8 mouse cellular contexts compared by ENCODE assay signal in the genomic region with DNA sequence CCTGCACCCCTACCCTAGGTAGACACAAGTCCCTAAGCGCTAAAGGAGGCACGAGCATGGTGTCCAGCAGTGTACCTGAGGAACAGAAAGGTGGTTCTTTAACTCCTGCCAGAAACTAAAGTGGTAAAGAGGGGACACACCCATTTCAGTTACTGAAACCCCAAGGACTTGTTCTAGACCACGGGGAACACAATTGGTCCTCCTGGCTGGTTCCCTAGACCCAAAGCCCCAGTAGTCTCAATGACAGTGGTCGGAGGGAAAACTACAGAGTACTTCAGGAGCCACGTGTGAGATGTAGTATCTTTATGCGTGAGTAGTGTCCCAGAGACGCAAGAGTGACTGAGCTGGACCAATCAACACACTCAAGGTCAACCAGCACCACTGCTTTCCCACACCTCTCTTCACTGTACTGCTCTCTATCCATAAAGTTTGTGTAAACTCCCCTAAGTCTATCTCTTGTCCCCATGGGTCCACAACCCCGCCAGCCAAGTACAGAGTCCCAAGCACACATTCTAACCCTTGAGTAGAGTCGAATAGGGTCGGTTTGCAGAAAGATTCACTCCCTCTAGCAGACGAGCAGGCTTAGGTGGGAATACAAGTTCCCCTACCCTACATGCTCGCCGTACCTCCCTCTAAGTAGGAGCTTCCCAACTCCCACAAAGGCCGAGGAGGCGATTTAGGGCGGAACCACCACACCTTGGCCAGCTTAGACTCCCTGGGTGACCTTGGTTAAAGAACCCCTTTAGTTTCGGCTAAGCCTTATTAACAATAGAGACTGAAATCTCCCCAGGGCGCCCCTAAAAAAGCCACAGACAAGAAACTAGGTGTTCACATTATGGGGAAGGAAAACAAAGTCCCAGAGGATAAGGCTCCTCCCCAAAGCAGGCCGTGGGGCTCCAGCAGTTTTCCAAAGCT. TPM values are rescaled to one million over a fixed set of nuclear protein-coding genes. Genes with fewer than 3 reads are reported as not detected.
DNase-seq lines count a peak whose midpoint lies in the region; ATAC-seq and TF ChIP-seq lines count a peak whose summit lies in the region.

No protein-coding gene starts in this region.

- no peak for DNase-seq in heart, postnatal 14 days
- no peak for DNase-seq in G1E (ENCODE audit: low spot score)
- DNase-seq in forebrain, embryonic 11.5 days (ENCODE audit: low spot score), result peak; percentile 61
- DNase-seq in liver, adult 2 months (ENCODE audit: extremely low read depth, low read depth, low spot score), result no peak
- no peak for DNase-seq in ovary, postnatal 36 days (ENCODE audit: low spot score)
- DNase-seq in left cerebral cortex, adult 8-10 months (ENCODE audit: low spot score in 2 of 2), result no peak

- peak overlapping the region; percentile 88 for H3K4me2 ChIP-seq in heart, embryonic 14.5 days (ENCODE audit: low read length)
- peak overlapping the region; percentile 87 for H3K4me2 ChIP-seq in forebrain, embryonic 11.5 days (ENCODE audit: low read depth, low read length, severe bottlenecking)

- no peak for TF ChIP-seq POLR2A in liver, adult 2 months (IDR thresholded peaks at IDR 0.05; ENCODE audit: extremely low read depth, insufficient read depth, low read length)
- no peak for TF ChIP-seq POLR2A in small intestine, adult 2 months (IDR thresholded peaks at IDR 0.05; ENCODE audit: low read depth, low read length)

- H3K4me1 ChIP-seq in heart, embryonic 14.5 days (ENCODE audit: control insufficient read depth in 2 of 2, insufficient read depth in 2 of 2, low read length in 2 of 2), result peaks cover 21 to 48% of the 10 kb centered on the region in 2 experiments
- peaks cover 75% of the 10 kb centered on the region for H3K4me1 ChIP-seq in G1E (ENCODE audit: insufficient read depth, low read depth, low read length)
- peaks cover 11% of the 10 kb centered on the region for H3K4me1 ChIP-seq in forebrain, embryonic 11.5 days (replicated peaks; ENCODE audit: control insufficient read depth, insufficient read depth, low read length)
- peaks cover 22% of the 10 kb centered on the region for H3K4me1 ChIP-seq in liver, adult 2 months (ENCODE audit: control insufficient read depth, insufficient read depth, low read length)
- peaks cover 25% of the 10 kb centered on the region for H3K4me1 ChIP-seq in small intestine, adult 2 months (ENCODE audit: control insufficient read depth, insufficient read depth, insufficient read length, low read length)

- intact Hi-C loops in heart, postnatal 14 days (cut with DNase I), result loop anchor here (5.0 kb wide), 2 partner anchors 64 to 219 kb away; a partner anchor contains a TSS

- WGBS in heart, embryonic 14.5 days, result 7% methylated on average over 19 of the region's 19 CpGs
- 9% methylated on average over 19 of the region's 19 CpGs for whole genome bisulfite sequencing in forebrain, embryonic 11.5 days
- WGBS in liver, adult 2 months, result 10% methylated on average over 19 of the region's 19 CpGs
- WGBS in small intestine, adult 2 months, result 2% methylated on average over 19 of the region's 19 CpGs

- H3K27me3 ChIP-seq in heart, embryonic 14.5 days (ENCODE audit: control insufficient read depth, insufficient read depth, low read length), result no peaks in the 10 kb centered on the region
- H3K27me3 ChIP-seq in G1E (ENCODE audit: insufficient read depth, low read length), result no peaks in the 10 kb centered on the region; the same call in 1 of the 2 replicates
- H3K27me3 ChIP-seq in forebrain, embryonic 11.5 days (ENCODE audit: control insufficient read depth, insufficient read depth, low read length), result no peaks in the 10 kb centered on the region
- H3K27me3 ChIP-seq in liver, adult 2 months (ENCODE audit: control insufficient read depth, insufficient read depth, low read length), result no peaks in the 10 kb centered on the region
- H3K27me3 ChIP-seq in small intestine, adult 2 months (ENCODE audit: control insufficient read depth, insufficient read depth, low read length), result no peaks in the 10 kb centered on the region

- H3K4me3 ChIP-seq in heart, embryonic 14.5 days (ENCODE audit: control insufficient read depth in 1 of 2, insufficient read depth in 1 of 2, low read depth in 1 of 2, low read length in 2 of 2), result peak overlapping the region; percentile 73 to 98
- H3K4me3 ChIP-seq in G1E (ENCODE audit: low read depth, low read length), result peak overlapping the region; percentile 85
- H3K4me3 ChIP-seq in forebrain, embryonic 11.5 days (ENCODE audit: low read depth, low read length), result peak overlapping the region; percentile 95
- peak overlapping the region; percentile 88 for H3K4me3 ChIP-seq in liver, adult 2 months (ENCODE audit: insufficient read depth, low read depth, low read length)
- H3K4me3 ChIP-seq in small intestine, adult 2 months (ENCODE audit: low read depth, low read length), result peak overlapping the region; percentile 75

- peaks cover 29% of the 10 kb centered on the region for H3K36me3 ChIP-seq in heart, embryonic 14.5 days (ENCODE audit: control insufficient read depth, insufficient read depth, low read length)
- H3K36me3 ChIP-seq in G1E (replicated peaks), result peaks cover 71% of the 10 kb centered on the region
- peaks cover 18% of the 10 kb centered on the region for H3K36me3 ChIP-seq in forebrain, embryonic 11.5 days (ENCODE audit: control insufficient read depth, insufficient read depth, low read length)
- peaks cover 6% of the 10 kb centered on the region for H3K36me3 ChIP-seq in liver, adult 2 months (ENCODE audit: control insufficient read depth, insufficient read depth, low read length)
- peaks cover 28% of the 10 kb centered on the region for H3K36me3 ChIP-seq in small intestine, adult 2 months (ENCODE audit: control insufficient read depth, insufficient read depth, low read length)

- peak overlapping the region; percentile 84 to 99 for H3K27ac ChIP-seq in heart, embryonic 14.5 days (replicated peaks in 1 of 2; ENCODE audit: control insufficient read depth in 1 of 2, insufficient read depth in 1 of 2, low read depth in 2 of 2, low read length in 2 of 2)
- peak overlapping the region; percentile 96 for H3K27ac ChIP-seq in forebrain, embryonic 11.5 days (ENCODE audit: low read depth, low read length)
- peak overlapping the region; percentile 94 for H3K27ac ChIP-seq in liver, adult 2 months (replicated peaks; ENCODE audit: insufficient read depth, low read depth, low read length)
- H3K27ac ChIP-seq in small intestine, adult 2 months (ENCODE audit: insufficient read depth, low read depth, low read length), result peak overlapping the region; percentile 30; the same call in 1 of the 2 replicates

- TF ChIP-seq CTCF in G1E (IDR thresholded peaks at IDR 0.05; ENCODE audit: low read depth, low read length), result no peak
- TF ChIP-seq CTCF in liver, adult 2 months (IDR thresholded peaks at IDR 0.05; ENCODE audit: low read depth, low read length), result no peak
- no peak for TF ChIP-seq CTCF in small intestine, adult 2 months (IDR thresholded peaks at IDR 0.05; ENCODE audit: extremely low read depth, insufficient read length, insufficient replicate concordance, low read depth, low read length)

- ATAC-seq in heart, embryonic 14.5 days (ENCODE audit: insufficient number of reproducible peaks, insufficient read depth, low FRiP score, low read depth), result no peak
- ATAC-seq in G1E (ENCODE audit: extremely low read depth, insufficient number of reproducible peaks, low FRiP score, poor library complexity, severe bottlenecking), result no peak
- no peak for ATAC-seq in forebrain, embryonic 11.5 days (replicated peaks; ENCODE audit: low FRiP score)

- H3K9ac ChIP-seq in heart, embryonic 14.5 days (ENCODE audit: low read length), result peak overlapping the region; percentile 96
- peak overlapping the region; percentile 99 for H3K9ac ChIP-seq in forebrain, embryonic 11.5 days (ENCODE audit: low read length)
- H3K9ac ChIP-seq in liver, adult 2 months (ENCODE audit: low read depth, low read length), result peak overlapping the region; percentile 97

- H3K79me2 ChIP-seq in liver, adult 2 months (ENCODE audit: control insufficient read depth, insufficient read depth, low read length), result peaks cover 27% of the 10 kb centered on the region; the same call in 1 of the 2 replicates

- H3K9me3 ChIP-seq in heart, embryonic 14.5 days (ENCODE audit: control insufficient read depth, low read length), result no peaks in the 10 kb centered on the region
- H3K9me3 ChIP-seq in G1E (replicated peaks), result no peaks in the 10 kb centered on the region
- no peaks in the 10 kb centered on the region for H3K9me3 ChIP-seq in forebrain, embryonic 11.5 days (ENCODE audit: control insufficient read depth, low read length)

RNA-seq across cellular contexts. Expression of a gene that starts 7.3 kb away (rescaled TPM):
- polyA plus RNA-seq in heart, embryonic 14.5 days (2014; fragmentation: Nextera tagmentation; extraction: Ambion mirVana), result 52.1 and 60.2 TPM in 2 replicates
- total RNA-seq in heart, postnatal 14 days (2021), result 10 to 100 TPM; 55.6 to 57.8 TPM
- total RNA-seq in G1E (2014; fragmentation: Nextera tagmentation) (81.9 and 86.2 TPM in 2 replicates), G1E (2017) (12.3 and 13.5 TPM in 2 replicates)
- polyA plus RNA-seq in G1E (2012), result 304 and 332 TPM in 2 replicates
- polyA plus RNA-seq in forebrain, embryonic 11.5 days (2014; fragmentation: Nextera tagmentation; extraction: Ambion mirVana), result 124 and 126 TPM in 2 replicates
- total RNA-seq in liver, adult 2 months (2014; rRNA removed), result 5.8 and 11.4 TPM in 2 replicates
- polyA plus RNA-seq in liver, adult 2 months (2012; rRNA removed), result 86.1 and 87.9 TPM in 2 replicates
- polyA plus RNA-seq in small intestine, adult 2 months (2012; rRNA removed), result 206 and 318 TPM in 2 replicates
- total RNA-seq in left cerebral cortex, adult 8-10 months (2022), result 100 to 1,000 TPM; 141 to 159 (median 144) TPM

RNA-seq across cellular contexts. Expression of a gene that starts 14.9 kb away (rescaled TPM):
- polyA plus RNA-seq in heart, embryonic 14.5 days (2014; fragmentation: Nextera tagmentation; extraction: Ambion mirVana), result not detected in 2 replicates
- total RNA-seq in heart, postnatal 14 days (2021), result not detected
- total RNA-seq in G1E (2014; fragmentation: Nextera tagmentation) (not detected in 2 replicates), G1E (2017) (not detected in 2 replicates)
- not detected in 2 replicates for polyA plus RNA-seq in G1E (2012)
- not detected in 2 replicates for polyA plus RNA-seq in forebrain, embryonic 11.5 days (2014; fragmentation: Nextera tagmentation; extraction: Ambion mirVana)
- under 0.01 and 0.20 TPM in 2 replicates for total RNA-seq in liver, adult 2 months (2014; rRNA removed)
- 0.15 and 0.18 TPM in 2 replicates for polyA plus RNA-seq in liver, adult 2 months (2012; rRNA removed)
- polyA plus RNA-seq in small intestine, adult 2 months (2012; rRNA removed), result 473 and 1,001 TPM in 2 replicates
- total RNA-seq in left cerebral cortex, adult 8-10 months (2022), result under 1 TPM; 0.13 to 0.35 (median 0.25) TPM

Comparison
In these comparisons a context has a peak if more than half of its experiments do, and no peak if none do; other contexts are left out.
1. H3K27ac ChIP-seq: peak in every context shown above with its lines; median percentile 96 in forebrain, embryonic 11.5 days; 94 in liver, adult 2 months; 92 in heart, embryonic 14.5 days; 30 in small intestine, adult 2 months.
2. RNA of a gene that starts 14.9 kb away (polyA plus RNA-seq): 473 to 1,001 TPM in small intestine, adult 2 months; 0.15 to 0.18 TPM in liver, adult 2 months, not detected in forebrain, embryonic 11.5 days, not detected in heart, embryonic 14.5 days and not detected in G1E; every median in the first group is over 100 times any median in the second.
3. Peak in every context shown above with its lines, with median percentiles within 50 percentile points of each other: H3K4me3 ChIP-seq and H3K9ac ChIP-seq.